ENCODE assay signal across 14 mouse cellular contexts in the genomic region with DNA sequence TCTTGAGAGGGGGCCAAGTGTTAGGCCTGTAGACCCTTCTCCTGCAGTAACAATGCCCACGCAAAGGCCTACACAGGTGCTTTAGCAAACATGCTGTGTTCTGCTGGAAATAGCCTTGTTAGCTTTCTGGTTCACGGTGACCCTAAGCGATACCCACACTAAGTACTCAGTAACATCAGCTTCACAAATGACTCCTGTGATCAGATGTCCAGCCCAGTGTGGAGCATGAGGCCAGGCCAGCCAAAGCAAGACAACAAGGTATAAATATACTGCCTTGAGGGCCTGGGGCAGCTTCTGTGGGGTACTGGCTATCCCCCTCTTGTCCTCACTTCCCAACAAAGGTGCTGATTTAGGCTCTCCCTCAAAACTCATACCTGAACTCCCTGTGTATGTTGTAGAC. TPM values are rescaled to one million over a fixed set of nuclear protein-coding genes. Genes with fewer than 3 reads are reported as not detected.
"Had no signal": no experiment of that assay in that cellular context is flagged by ENCODE, and none has a peak within 500 bp of the region (broad histone marks: within the 10 kb centered on the region; RNA-seq: fewer than 3 reads in every experiment).

No protein-coding gene starts in this region.

- H3K4me3 ChIP-seq: layer of hippocampus, adult 2 months; limb, embryonic 13.5 days; liver, embryonic 13.5 days had no signal

- H3K27me3 ChIP-seq: limb, embryonic 13.5 days; liver, embryonic 13.5 days; midbrain, embryonic 12.5 days had no signal

- H3K27ac ChIP-seq: layer of hippocampus, adult 2 months; limb, embryonic 13.5 days; midbrain, embryonic 12.5 days had no signal

- H3K36me3 ChIP-seq: liver, embryonic 13.5 days had no signal

- H3K9me3 ChIP-seq: limb, embryonic 13.5 days; liver, embryonic 13.5 days; midbrain, embryonic 12.5 days had no signal

- H3K4me2 ChIP-seq: limb, embryonic 13.5 days; midbrain, embryonic 12.5 days had no signal

- H3K9ac ChIP-seq: midbrain, embryonic 12.5 days had no signal

- DNase-seq: kidney, adult 18-20 months; kidney, postnatal 4 days; liver, embryonic 13.5 days; lung, adult 18-20 months; right cerebral cortex, adult 18-20 months; right cerebral cortex, postnatal 25 days; spleen, adult 18-20 months; thymus, postnatal 36 days had no signal

RNA-seq across cellular contexts. Expression of gene Cd7, which starts 46.1 kb away (rescaled TPM):
- polyA plus RNA-seq: kidney, embryonic 14.5 days; limb, embryonic 13.5 days; midbrain, embryonic 12.5 days; midbrain, postnatal 0 days; neural tube, embryonic 14.5 days had no signal
